Mouse (Mus musculus) heart, adult 2 months (tissue): ENCODE measurements around the gene Gpnmb.
A peak's percentile ranks its signal among the peaks of the same experiment; 100 is the strongest.

Experiments used
- CTCF ChIP-seq: fragments of 200-600 bp; IDR thresholded peaks from 2 replicates; pipeline ENCODE4 v1.8.1; 2022; ENCODE audit warnings: antibody characterized with exemption, mild to moderate bottlenecking, moderate library complexity
- POLR2A ChIP-seq: fragments of 200-500 bp; IDR thresholded peaks from 2 replicates; pipeline ENCODE4 v1.6.1; 2011; ENCODE audit warnings: mild to moderate bottlenecking, low read depth, low read length, control low read depth; ENCODE audit not compliant: insufficient read depth

- TF ChIP-seq CTCF (peak; percentile 29), POLR2A (no peak)
These were observed 26.7 kb upstream of the Gpnmb start for GRCm38 (mm10) chr6:49009665-49010064.
